Mouse (Mus musculus) B cell, adult 67 days (primary cell): ENCODE measurements around the gene Itga4. TPM values are rescaled to one million over a fixed set of nuclear protein-coding genes. Genes with fewer than 3 reads are reported as not detected.

Experiments used
- total RNA-seq, 2 experiments: library from RNA; stranded (reverse); gene quantifications; 4 replicates each; pipeline ENCODE4 v1.2.4; 2023

Itga4 gene
- 100 to 1,000 TPM; 222 to 231 TPM for total RNA-seq

GRCm38 (mm10) chr2:79255192-79256000 lies at the start of gene Itga4:
Itga4 (plus strand) TSS chr2:79255426.

Other genes starting within 250 kb of the Itga4 start
- gene Neurod1, start 201.3 kb downstream of the Itga4 start, total RNA-seq = not detected
- gene Cerkl, start 201.4 kb downstream of the Itga4 start, total RNA-seq = 1 to 10 TPM; 2.1 to 7.3 TPM